Mouse (Mus musculus) ovary, postnatal 36 days (tissue): Measurements from ENCODE around the gene Lpcat2.
"Not testable (repeated sequence)": the region's sequence is repeated elsewhere in the genome, so short reads cannot be mapped to it uniquely, and the experiment has no call there.

Experiments
- DNase-seq: peaks from one replicate; pipeline ENCODE4 v3.0.0; 2022; ENCODE audit warnings: low spot score, mixed read lengths

Lpcat2 gene

DNA sequence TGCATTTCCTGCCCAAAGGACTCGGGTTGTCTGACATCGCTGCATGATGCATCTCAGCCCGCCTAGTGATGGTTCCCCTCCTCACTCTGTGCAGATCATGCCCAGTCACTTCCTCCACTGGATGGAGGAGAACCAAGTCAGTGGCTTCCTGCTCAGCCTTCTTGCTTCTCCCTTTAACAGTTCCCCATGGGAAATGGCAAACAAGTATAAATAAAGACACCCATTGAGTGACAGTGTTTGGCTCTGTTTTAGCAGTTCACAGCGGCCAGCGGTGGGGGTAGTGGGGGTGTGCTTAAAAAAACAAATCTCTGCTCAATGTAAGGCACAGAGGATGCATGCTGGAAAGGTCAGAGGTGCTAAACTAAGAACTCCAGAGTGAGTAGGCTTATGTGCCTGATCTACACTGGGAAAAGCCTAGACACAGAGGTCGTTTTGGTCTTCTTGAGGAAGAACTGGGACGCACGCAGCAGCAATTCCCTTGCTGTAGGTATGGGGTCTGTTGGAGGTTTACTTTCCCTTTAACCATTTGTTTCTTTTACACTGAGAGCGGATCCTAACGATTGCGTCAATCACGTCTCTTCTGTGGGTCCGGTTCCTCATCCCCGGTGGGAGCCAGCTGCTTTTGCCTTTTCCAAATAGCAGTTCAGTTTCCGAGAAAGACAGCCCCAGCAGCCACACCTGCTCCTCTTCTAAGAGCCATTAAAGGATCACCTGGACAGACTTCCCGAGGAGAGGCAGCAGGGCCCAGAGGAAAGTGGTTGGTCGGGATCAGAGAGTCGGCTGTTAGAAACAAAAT is 1.8 kb upstream of the Lpcat2 start:
- DNase-seq = no peak

DNA sequence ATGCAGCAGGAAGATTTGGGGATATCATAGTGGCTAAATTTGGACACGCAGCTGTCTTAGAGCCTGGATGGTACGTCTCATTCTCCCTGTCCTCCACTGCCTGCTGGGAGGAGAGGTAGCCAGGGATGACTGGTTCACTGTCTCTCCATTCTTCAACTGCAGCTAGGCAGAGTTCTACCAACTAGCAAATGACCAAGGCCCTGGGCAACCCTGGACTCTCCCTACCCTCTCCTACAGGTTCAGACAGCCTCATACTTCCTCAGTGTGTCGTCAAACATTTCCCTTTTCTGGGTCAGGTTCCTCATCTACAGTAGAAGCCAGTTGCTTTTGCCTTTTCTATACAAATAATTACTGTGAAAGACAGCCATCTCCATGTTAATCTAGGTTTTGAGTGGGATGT is 466 bp upstream of the Lpcat2 start:
- no peak for DNase-seq

DNA sequence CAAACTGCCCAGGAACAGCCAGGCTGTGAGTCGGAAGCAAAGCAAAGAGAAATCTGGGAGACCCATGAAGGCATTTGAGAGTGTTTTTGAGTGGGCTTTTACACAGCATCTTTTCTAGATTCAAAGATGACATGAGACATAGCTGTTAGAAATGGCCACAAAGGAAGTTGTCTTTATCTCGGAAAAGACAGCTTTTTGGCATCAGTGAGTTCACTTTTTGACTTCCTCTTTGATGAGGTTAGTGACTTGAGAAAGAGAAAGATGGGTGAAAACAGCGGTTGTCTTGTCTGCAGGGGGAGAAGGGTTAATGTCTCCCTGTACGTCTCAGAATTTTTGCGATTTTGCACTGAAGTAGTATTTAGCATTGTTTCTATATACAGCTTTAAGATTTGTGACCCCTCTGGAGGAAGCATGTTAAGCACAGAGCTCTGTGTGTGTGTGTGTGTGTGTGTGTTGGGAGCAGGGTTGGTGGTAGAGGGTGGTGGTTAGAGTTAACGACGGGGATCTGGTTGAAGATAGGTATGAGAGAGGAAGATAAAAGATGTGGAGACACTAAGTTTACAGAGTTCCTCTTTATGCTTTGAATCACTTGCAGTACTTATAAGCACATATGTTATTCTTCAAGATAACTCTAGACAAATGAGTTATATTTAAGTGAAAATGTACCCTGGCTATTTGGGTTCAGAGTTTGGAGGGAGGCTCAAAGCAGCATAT is 1.3 kb downstream of the Lpcat2 start:
- DNase-seq = no peak

DNA sequence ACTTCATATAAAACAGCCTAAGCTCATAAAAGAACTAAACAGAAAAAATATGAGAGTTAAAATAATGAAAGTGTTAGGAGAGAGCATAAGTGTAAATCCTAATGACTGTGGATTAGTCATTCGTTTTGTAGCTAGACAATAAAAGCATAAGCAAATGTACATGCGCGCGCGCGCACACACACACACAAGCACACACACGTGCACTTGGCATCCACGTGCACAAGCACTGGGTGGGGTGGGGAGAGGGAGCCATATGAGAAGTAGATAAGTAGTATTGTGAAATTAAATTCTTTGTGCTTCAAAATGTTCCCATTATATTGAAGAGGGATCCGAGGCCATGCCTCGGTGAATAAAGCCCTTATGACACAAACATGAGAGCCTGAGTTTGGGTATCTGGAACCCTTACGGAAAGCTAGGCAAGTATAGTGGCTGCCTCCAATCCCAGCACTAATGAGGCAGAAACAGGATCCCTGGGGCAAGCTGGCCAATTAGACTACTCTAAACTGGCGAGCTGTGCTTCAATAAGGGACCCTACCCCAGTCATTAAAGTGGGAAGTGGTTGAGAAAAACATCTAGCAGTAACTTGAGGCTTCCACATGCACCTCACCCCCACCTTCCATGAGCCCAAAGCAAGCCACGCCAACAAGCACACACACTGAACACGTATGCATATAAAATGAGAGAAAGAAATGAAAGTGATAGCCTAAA is 3.5 kb downstream of the Lpcat2 start:
- no peak for DNase-seq

DNA sequence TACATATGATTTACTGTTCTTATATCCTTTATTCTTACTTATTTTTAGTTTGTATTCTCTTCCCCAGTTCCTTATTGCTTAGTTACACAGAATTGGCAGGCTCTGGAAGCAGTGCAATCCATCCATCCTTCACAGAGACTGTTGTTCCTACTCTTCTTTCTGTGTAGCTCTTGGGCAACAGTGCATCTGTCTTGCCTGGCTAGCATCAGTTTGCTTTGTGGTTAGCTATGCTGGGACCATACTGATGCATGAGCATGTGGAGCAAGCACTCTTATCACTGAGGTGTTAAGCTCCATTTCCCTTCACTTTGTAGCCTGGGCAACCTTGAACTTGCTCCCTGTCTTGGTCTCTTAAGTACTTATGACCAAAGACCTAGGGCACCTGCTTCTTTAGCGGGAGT is 6.8 kb downstream of the Lpcat2 start:
- no peak for DNase-seq

DNA sequence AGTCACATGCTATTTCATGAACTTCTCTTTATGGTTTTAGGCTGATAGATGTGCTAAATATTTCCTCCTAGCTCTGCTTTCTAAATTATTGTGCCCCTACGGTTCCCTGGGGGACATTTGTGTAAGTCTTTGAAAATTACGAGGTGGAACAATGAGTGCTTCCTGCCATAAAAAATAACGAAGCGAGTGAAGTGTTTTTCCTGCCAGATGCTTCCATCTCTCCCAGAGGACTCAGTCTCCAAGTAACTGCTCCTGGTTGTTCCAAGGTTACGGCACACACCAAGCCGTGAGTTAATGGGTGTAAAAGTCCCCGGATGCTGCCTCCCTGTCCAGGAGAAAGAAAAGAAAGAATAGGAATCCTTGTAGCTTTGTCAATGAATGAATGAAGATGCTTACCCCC is 15.1 kb downstream of the Lpcat2 start:
- no peak for DNase-seq

DNA sequence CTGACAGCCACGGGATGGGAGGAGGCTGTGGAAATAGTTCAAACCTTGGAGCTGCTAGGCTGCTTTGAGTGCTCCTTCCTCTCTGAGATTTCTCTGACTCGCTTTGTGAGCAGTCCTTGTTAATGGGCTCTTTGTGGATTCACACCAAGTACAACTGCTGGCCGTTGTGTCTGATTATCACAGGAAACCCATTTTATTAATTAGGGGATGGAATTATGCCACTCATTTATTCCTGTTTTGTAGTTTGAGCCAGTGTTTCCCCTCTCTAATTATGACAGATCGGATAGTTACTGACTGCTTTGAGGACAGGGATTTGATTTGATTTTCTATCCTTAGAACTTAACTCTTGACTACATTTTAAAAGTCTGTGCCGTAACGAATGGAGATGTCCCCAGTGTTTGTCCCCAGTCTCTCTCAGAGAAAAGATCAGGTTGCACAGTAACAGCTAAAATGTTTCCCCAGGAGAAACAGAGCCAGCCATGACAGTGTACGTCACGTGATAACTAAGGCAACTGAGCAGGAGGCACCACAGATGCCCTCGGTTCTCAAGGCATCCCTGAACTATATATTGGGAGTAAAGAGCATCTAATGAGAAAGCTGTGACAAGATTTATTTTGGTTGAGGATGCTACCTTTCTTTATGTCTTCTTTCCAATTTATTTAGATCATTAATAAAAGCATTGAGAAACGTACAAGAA is 17.1 kb downstream of the Lpcat2 start:
- no peak for DNase-seq

DNA sequence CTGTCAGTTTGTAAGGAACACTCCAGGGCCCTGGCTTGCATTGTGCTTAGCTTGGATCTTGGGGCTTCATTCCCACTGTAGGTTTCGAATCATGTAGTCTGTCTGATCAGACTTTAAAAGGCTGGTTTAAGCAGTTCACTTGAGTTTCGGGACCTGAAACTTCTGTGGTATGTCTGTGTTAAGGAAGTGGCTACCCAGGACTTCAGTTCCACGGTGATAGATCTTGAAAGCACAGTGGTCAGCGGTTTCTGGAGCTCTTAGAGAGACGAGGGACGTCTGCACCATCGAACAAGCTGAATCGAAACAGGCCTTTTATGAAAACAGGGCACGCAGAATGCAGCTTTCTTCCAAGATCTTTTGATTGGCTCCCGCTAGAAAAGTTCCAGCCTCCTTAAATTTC is 20.7 kb downstream of the Lpcat2 start:
- no peak for DNase-seq

DNA sequence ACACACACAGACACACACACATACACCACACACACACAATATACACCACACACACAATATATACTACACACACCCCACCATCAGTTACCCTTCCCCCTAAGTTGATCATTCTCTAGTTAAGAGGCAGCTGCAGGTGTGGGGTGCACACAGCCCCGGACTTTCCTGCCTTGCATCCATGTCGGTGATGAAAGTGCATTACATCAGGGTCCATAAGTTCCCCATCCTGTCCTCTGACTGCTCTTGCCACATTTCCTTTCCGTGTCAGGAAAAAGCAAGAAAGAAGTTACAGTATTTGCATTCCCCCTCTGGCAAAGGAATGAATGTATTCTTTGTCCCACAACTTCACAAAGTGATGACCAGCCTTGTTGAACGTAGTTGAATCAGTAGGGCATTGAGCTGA is 26.1 kb downstream of the Lpcat2 start:
- no peak for DNase-seq

DNA sequence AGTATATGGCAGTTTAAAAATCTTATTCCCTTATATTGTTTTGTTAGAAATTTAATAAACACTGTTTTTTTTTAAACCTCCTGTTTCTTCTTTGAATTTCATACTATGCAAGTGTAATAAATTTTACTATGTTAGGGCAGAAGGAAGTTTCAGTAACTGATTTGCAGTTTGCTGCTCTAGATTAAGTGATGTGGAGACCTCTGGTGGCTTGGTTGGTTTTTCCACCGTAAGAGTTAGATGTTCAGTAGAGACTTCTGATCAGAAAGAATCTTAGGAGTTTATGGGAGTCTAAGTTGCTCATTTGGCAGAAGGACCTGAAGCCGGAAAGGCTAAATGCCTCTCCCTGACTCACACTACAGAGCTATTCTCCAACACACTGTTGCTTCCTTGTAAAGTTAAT is 28.6 kb downstream of the Lpcat2 start:
- no peak for DNase-seq

DNA sequence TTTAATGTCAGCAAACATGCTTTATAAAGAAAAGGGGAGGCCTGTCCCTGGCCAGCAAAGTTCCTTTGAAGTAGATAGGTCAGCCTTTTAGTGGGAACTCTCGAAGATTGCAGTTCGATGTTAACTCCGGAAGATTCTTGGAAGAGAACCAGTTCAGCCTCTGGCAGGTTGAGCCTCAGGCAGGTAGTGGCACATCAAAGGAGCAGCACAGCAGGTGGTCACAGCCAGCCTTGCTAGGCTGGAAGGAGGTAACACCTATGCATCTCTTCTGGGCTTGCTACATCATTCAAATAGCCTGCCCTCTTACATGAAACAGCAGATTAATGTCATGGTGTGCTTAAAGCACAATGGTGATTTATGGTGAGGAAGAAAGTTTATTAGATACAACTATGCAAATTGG is 37.1 kb downstream of the Lpcat2 start:
- DNase-seq = not testable (repeated sequence)

DNA sequence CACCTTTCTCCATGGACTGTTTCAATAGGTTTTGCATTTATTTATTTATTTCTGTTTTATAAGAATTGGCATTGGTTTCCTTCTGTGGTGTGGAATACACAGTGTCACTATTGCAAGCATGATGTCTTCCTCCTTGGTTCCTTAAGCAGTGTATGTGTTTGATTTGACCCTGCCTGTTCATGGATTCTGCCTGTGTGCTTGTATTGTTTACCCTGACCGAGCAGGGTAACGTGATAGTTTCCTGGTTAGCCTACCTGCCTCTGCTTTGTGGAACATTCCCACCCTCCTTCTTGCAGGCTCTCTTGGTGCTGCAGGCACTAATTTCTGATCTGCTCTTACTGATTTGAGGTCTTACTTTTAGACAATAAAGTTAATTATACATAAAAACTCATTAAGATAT is 38.7 kb downstream of the Lpcat2 start:
- DNase-seq = no peak

DNA sequence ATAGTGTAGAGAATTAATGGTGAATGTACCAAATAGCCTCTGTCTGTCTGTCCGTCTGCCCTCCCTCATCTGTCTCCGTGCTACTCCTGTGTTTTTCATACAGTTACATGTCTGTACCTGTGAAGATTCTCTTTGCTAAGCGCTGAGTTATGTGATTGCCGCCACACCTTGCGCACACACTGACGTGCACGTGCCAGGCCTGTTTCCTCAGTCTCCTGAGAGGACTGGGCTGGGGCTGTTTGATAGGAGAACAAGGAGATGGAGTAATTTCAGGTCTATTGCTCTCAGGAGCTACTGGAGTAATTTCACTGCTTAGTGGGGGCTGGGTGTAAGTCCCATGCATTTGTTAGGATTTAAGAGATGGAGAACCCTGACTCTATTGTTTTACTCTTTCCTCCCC is 39.9 kb downstream of the Lpcat2 start:
- DNase-seq = no peak

DNA sequence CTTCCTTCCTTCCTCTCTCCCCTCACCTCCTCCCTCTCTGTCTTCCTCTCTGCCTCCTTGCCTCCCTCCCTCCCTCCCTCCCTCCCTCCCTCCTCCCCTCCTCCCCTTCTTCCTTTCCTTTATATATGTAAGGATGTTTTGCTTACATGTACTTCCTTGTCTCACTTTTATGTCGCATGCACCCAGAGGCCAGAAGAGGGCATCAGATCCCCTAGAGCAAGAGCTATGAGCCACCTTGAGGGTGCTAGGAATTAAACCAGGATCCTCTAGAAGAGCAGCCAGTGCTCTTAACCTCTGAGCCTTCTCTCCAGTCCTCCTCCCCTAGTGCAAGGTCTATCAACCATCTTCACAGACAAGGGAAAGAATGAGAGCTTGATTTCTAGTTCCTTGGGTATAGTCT is 40.9 kb downstream of the Lpcat2 start:
- no peak for DNase-seq

DNA sequence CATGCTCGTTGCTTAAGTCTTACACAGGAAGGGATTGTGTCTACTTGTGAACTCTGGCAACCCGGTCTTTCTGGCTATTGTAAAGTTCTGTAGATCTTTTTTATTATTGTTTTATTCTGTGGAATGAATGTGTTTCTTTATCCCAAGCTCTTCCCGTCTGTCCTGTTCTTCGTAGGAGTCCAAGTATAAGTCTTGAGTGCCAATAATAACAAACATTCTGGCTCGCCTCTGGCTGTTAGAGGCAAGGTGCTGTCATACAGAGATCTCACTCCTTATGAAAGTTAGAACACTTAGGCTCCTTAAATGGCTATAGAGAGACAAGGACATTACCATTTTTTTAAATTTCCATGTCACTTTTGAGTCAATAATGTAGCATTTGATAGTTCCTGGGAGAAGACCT is 41.5 kb downstream of the Lpcat2 start:
- DNase-seq = no peak

DNA sequence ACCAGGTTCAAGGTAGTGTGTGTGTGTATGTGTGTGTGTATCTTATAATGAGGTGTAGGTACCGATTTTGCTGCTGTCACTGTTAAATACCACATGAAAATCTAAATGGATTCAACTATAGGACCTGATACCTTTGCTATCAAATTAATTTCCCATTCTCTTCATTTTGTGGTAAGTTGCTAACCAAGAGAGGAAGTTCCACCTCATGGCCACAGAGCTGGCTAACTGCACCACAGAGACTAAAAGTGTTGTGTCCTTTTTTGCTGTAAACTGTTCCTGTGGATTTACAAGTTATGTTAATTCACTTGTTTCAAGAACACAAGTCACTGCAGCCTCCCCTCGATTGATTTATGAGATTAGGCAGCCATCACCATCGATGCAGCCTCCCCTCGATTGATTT is 42.7 kb downstream of the Lpcat2 start:
- no peak for DNase-seq

DNA sequence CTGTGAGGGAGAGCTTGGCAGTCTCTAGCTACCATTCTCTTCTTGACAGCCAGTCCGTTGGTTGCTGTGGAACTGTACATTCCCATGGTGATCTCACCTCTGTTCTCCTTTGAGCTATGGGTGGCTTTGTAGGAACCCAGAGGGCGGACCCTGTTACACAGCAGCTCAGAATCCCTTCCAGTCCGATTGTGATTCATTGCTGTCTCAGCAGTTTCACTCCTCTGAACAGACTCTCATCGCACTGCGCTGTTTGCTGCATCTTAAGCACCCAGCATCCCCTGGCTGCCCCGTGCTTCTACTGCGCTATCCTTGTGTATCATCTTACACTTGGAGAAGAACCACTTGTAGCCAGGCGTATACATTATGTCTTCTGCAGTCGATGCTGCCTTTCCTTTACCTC is 44.5 kb downstream of the Lpcat2 start:
- no peak for DNase-seq

DNA sequence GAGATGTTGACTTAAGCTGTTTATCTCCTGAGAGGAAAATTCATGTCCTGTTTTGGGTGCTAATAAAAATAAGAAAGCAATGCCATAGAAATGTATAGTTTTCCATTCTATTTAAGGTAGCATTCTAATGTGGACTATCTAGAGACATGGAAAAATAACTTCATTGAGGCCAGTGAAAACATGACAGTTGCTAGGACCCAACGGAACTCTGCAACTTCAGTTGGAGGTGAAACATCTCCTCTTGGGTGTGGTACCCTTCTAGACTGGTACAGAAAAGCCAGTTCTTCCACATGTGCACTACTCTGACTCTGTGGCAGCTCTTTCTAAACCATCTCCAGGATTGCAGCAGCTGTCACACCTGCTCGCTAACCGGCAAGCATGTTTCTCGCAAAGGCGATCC is 46.0 kb downstream of the Lpcat2 start, which contains the start of gene Capns2:
Capns2 (plus strand) TSS at position 301 of the 400 bp plus-strand sequence.
- no peak for DNase-seq

DNA sequence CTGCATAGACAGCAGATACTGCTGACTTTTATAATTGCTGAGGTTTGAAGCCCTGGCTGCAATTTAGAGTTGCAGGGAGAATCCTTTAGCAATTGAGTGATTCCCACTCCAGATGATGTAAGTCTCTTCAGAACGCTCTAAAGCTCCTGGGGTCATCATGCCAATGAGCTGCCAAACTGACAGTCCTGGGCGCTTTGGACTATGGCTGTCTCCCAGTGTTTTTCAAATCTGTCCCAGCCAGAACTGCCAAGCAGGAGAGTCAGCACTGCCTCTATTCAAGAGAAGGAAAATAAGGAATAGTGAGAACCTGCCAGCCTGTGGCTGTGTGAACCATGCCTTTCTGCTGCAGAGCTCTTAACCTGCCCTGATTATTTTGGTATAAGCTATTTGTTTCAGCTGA is 47.8 kb downstream of the Lpcat2 start:
- DNase-seq = no peak

DNA sequence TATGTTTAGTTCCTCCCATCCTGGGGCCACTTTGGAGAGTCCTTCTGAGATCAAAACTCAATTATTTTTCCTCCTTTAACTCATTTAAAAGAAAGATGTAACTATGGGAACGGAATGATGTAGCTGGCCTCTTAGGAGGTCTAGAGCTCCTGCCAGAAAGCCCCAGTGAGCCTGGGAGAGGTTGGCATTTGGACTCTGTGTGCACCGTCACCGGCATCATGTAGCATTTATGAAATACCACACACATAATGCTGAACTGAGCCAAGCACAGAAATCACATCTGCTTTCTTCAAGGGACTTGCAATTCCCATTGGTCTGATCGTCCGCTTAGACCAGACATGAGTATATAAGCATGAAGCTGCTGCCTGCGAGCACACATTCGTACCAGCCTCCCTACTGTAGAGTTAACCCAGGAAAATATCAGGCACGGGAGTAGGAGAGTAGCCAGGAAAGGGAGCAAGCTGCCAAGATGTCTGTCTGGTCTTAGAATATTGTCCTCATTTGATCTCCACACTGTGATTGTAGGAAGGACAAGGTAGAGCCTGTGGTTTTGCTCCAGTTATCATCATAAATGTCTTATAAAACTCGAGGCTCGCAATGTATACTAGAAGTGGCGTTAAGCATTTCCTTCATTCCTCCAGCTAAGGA is 48.5 kb downstream of the Lpcat2 start:
- DNase-seq = no peak

DNA sequence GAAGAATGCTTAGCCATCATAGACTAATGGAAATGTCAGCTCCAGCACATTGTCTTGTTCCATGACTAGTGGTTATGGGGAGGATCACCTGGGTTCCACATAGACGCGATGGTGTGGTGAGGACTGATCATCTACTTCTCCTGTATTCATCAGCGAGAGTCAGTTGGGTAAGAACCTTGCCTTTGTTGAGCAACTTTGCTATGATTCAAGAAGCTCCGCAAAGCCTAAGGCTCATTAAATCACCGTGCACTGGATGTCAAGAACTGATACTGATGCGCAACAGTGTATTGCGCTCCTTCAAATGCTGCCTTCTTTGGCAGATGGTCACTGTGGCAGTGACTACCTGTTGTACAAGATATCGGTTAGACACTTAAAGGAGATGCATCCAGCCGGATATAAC is 51.4 kb downstream of the Lpcat2 start:
- DNase-seq = no peak

DNA sequence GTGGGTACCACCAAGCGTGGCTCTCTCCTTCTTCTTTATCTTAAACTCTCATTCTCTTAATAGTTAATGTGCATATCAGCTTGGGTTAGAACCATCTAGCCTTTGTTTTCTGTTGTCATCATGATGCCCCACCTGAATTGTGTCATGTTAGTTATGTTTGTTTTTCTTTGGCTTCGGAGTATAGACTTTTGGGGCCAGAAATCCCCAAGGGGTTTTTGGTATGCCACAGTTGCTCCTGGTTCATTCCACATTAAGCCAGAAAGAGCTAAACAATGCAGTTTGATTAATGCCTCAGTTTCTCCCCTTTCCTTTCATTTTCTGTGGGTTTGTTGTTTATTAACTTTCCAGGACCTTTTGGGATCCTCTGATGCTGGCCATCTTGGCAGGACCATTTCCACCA is 53.3 kb downstream of the Lpcat2 start:
- no peak for DNase-seq
